Mouse (Mus musculus): ENCODE results near the gene Galnt16.

DNA sequence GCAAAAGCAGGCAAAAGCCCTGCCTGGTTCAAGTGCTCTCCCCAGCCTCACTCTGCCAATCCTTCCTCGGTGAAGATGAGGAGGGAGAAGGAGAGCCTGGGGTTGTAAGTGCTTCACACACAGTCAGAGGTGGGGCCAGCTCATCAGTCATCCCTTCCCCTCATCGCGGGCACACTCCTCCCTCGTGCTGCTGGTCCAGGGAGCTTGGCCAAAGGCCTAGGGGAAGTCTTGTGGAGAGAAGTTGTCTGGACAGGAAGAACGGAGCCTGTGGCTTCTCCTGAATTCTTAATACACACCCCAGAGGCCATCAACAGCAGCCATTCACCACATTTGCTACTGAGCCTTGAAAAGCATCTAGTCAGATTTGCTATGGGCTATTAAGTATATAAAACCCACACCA, 63.3 kb downstream of the Galnt16 start:
- no peak for TF ChIP-seq CTCF (IDR thresholded peaks at IDR 0.05; ENCODE audit: low read depth, low read length)
- TF ChIP-seq POLR2A (IDR thresholded peaks at IDR 0.05; ENCODE audit: borderline replicate concordance, low read depth, low read length): no peak
